Mouse (Mus musculus): ENCODE data around the gene Spg20.

The Spg20 gene

GRCm38 (mm10) chr3:55097186-55097585 is 14.7 kb upstream of the Spg20 start:
- no peak for DNase-seq (ENCODE audit: low read depth in 2 of 2, low spot score in 2 of 2)

GRCm38 (mm10) chr3:55098014-55098413 is 13.9 kb upstream of the Spg20 start:
- DNase-seq (ENCODE audit: low read depth in 2 of 2, low spot score in 2 of 2): no peak

- no peak for DNase-seq (ENCODE audit: low read depth in 2 of 2, low spot score in 2 of 2)
Measured at GRCm38 (mm10) chr3:55098990-55099389, 12.9 kb upstream of the Spg20 start.

- no peak for DNase-seq (ENCODE audit: low read depth in 2 of 2, low spot score in 2 of 2)
Measured at GRCm38 (mm10) chr3:55101092-55101491, 10.8 kb upstream of the Spg20 start.

DNA sequence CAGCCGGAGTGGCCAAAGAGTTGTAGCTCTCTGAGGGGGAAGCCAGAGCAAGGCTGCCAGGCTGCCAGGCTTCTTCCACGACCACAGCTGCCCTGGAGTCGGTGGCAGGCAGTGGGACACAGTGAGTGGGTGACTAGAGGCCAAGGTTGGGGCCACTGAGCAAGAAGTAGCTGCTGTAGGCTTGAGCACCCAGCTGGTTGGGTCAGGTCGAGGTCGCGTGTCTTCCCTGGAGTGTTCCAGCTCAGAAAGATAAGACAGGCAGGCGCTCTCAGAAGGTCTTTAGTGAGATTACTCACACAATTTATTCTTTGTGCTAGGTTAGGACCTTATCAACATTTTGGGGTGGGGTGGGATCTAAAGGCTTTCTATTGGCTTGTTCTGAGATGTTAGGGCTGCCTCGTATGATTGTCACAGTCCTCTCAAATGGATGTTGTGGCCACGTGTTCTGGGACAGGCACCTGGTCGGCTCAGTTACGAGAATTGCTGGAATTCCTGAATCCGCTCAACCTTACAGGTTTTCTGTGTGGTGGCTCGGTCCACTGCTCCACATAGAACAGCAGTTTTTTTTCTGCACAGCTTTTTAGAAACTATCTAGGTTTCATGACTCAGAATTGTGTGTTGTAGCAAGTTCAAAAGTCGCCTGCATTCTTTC is 6.4 kb upstream of the Spg20 start:
- no peak for DNase-seq (ENCODE audit: low read depth in 2 of 2, low spot score in 2 of 2)

DNA sequence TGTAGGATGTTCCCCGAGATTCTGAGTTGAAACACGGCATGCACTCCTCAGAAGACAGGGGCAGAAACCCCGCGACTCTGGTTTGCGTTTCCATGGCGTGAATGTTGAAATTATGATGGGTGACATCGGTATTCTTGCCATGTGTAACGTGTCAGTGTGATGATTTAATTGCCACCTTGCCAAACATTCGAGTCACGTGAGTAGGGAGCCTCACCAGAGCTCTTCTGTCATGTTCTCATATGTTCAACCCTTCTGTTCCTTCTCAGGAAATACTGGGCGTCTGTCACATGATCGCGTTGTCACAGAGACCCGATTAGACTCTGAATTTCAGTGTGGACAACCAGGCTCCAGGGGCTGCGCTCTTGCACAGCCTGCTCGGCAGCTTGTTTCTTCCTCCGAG is 5.9 kb upstream of the Spg20 start:
- no peak for DNase-seq (ENCODE audit: low read depth in 2 of 2, low spot score in 2 of 2)

GRCm38 (mm10) chr3:55109097-55109496 is 2.8 kb upstream of the Spg20 start:
- DNase-seq (ENCODE audit: low read depth in 2 of 2, low spot score in 2 of 2): no peak

DNA sequence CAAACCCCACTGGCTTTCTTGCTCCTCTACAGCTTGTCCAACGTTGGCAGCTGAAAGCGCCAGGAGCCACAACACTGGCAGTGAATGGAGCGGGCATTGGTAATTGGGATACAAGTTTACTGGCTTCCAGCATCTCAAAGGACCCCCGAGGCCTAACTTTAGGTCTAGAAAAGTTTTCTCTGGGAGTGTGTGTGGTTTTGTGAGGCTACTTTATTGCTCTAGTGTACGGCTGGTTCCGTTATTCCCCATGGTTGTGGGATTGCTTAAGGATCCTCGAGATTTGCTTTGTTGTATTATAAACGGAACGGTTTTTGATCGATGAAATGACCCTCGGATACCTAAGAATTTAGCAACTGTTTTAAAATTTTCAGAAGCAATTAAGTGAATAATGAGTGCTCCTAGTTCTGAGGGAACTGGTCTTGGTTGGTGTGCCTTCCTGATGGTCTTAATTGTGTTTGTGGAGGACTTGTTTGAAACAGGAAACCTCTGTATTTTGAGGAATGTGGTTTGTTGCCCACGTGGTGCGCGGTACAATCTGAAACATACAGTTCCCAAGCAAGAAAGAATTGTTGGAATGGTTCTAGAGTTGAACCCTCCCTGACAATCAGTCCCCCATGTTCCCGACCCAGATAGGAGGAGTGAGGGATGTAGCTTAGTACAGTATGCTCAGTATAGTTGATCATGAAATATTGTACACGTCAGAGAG is 955 bp downstream of the Spg20 start:
- DNase-seq (ENCODE audit: low read depth in 2 of 2, low spot score in 2 of 2): no peak

- no peak for DNase-seq (ENCODE audit: low read depth in 2 of 2, low spot score in 2 of 2)
Measured at GRCm38 (mm10) chr3:55114313-55115065, 2.6 kb downstream of the Spg20 start.

- no peak for DNase-seq (ENCODE audit: low read depth in 2 of 2, low spot score in 2 of 2)
Measured at GRCm38 (mm10) chr3:55115071-55115470, 3.2 kb downstream of the Spg20 start.

- DNase-seq (ENCODE audit: low read depth in 2 of 2, low spot score in 2 of 2): no peak
Measured at GRCm38 (mm10) chr3:55115989-55116388, 4.1 kb downstream of the Spg20 start.

GRCm38 (mm10) chr3:55119275-55119898 is 7.5 kb downstream of the Spg20 start:
- no peak for DNase-seq (ENCODE audit: low read depth in 2 of 2, low spot score in 2 of 2)

DNA sequence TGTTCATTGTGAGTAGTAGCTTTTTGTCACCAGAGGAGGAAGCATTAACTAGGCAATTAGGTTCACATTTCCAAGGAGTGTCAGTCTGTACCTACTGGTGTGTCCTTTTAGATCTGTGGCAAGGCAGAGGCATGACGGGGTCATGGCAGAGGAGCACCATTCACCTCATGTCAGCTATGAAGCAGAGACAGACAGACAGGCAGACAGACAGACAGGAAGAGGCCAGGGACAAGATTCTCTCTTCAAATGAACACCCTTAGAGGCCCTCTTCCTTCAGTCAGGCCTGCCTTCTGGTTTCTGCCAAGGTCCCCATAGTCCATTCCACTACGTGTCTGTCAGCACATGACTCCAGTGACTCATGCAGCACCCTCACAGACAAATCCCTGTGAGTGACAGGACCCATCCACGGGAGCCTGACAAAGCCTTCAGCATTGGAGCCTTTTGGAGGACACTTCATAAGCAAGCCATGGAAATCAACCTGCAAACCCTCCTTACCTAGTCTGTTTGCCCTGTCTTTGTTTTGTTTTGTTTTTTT is 10.5 kb downstream of the Spg20 start:
- DNase-seq (ENCODE audit: low read depth in 2 of 2, low spot score in 2 of 2): no peak

DNA sequence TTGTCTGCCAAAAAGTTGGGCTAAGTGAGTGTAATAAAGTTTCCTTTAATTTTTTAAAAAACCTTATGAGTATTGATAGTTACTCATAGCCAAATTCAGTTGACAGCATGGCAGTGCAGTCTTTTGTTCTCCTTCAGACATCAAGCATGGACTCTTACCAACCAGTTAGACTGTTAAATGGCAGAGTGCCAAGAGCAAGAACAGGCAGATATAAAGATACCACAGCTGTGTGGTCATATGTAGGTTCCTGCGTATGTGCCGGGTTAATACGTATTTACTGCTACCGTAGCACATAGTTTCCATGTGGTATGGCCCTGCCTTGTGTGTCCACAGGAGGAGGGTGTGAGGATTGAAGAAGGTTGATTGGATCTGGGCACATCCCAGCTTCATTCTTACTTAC is 11.2 kb downstream of the Spg20 start:
- DNase-seq (ENCODE audit: low read depth in 2 of 2, low spot score in 2 of 2): no peak

- DNase-seq (ENCODE audit: low read depth in 2 of 2, low spot score in 2 of 2): no peak
Measured at GRCm38 (mm10) chr3:55129181-55129692, 17.3 kb downstream of the Spg20 start.

DNA sequence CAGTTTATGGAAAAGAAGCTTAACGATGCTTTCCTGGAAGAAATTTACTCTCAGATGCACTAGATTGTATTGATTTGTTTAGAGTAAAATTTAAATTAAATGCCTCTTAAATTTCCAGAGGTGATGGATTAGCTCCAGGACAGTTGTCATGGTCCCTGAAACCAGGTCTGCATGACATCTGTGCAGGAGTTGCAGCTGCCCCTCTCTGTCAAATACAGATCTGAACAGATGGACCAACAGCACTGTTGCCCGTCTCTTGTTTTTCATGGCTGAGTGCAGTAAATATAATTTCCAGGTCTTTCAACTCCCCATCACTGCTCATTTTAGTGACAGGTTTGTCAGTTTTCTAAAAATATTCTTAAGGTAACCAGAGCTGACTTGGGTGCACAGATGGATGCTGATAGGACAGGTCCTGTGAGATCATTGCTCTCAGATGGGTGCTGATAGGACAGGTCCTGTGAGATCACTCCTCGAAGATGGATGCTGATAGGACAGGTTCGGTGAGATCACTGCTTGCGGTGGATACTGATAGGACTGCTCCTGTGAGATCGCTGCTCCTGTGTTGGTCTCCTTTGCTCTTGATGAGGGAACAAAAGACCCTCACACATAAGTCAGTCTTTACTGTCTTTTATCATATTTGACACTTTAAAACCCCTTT is 19.8 kb downstream of the Spg20 start:
- DNase-seq (ENCODE audit: low read depth in 2 of 2, low spot score in 2 of 2): no peak

DNA sequence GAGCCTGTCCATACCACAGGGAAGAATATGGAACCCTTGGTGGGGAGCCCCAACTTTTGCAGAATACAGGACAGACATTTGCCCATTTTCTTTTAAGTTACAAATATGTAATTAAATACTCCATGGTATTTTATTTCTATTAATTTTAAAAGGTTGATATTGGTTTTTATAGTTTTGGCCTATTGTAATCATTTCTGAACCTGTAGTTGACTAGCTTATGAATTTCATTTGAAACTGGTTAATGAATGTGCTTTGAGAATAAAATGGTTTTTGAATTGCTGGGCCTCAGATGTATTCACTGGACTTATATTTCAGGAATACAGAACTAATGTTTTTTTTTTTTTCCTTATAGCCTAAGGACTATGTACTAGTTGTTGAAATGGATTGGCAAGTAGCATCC is 25.1 kb downstream of the Spg20 start, which contains the start of gene Ccdc169:
TSS of gene Ccdc169 (plus strand) at position 301 of the 400 bp plus-strand sequence.
- DNase-seq (ENCODE audit: low read depth in 2 of 2, low spot score in 2 of 2): no peak

- DNase-seq (ENCODE audit: low read depth in 2 of 2, low spot score in 2 of 2): no peak
Measured at GRCm38 (mm10) chr3:55139837-55140236, 27.9 kb downstream of the Spg20 start.

- no peak for DNase-seq (ENCODE audit: low read depth in 2 of 2, low spot score in 2 of 2)
Measured at GRCm38 (mm10) chr3:55141401-55141800, 29.5 kb downstream of the Spg20 start.

DNA sequence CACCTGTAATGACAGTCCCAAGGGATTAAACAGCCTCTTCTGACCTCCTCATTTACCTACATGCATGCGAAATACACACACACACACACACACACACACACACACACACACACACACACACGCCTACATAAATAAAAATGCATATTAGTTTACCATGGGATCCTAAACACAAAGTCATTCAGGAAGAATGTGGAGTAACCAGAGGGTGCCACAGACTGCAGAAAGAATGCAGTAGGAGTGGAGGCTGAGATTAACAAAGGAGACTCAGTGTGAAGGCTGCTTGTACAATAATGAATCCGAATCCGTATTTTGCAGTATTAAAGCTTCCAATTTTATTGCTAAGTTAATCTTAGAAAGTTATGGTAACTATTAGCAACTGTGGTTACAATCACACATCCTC is 33.0 kb downstream of the Spg20 start:
- DNase-seq (ENCODE audit: low read depth in 2 of 2, low spot score in 2 of 2): no peak

- DNase-seq (ENCODE audit: low read depth in 2 of 2, low spot score in 2 of 2): no peak
Measured at GRCm38 (mm10) chr3:55146441-55146840, 34.5 kb downstream of the Spg20 start.
